ENCODE assay signal across 18 mouse cellular contexts in genomic region chr11:59224470-59224869, GRCm38 (mm10). TPM values are rescaled to one million over a fixed set of nuclear protein-coding genes. Genes with fewer than 3 reads are reported as not detected.
DNase-seq lines count a peak whose midpoint lies in the region; ATAC-seq and TF ChIP-seq lines count a peak whose summit lies in the region.
"Had no signal": no experiment of that assay in that cellular context is flagged by ENCODE, and none has a peak within 500 bp of the region (broad histone marks: within the 10 kb centered on the region; RNA-seq: fewer than 3 reads in every experiment).

No protein-coding gene starts in this region.

- no peak overlapping the region for H3K27ac ChIP-seq in heart, embryonic 14.5 days (replicated peaks in 1 of 2; ENCODE audit: control insufficient read depth in 1 of 2, insufficient read depth in 1 of 2, low read depth in 2 of 2, low read length in 2 of 2)
- no peak overlapping the region for H3K27ac ChIP-seq in lung, postnatal 0 days (ENCODE audit: low read length)
- no peak overlapping the region for H3K27ac ChIP-seq in stomach, embryonic 16.5 days (ENCODE audit: low read length)
- H3K27ac ChIP-seq: heart, adult 2 months; kidney, postnatal 0 days; neural tube, embryonic 15.5 days had no signal

- peak overlapping the region; percentile 27; the same call in 1 of the 2 replicates for H3K9ac ChIP-seq in heart, embryonic 14.5 days (ENCODE audit: low read length)
- H3K9ac ChIP-seq in lung, postnatal 0 days (replicated peaks; ENCODE audit: low read depth), result no peak overlapping the region
- no peak overlapping the region for H3K9ac ChIP-seq in stomach, embryonic 16.5 days (ENCODE audit: low read length)
- H3K9ac ChIP-seq: forebrain, postnatal 0 days; neural tube, embryonic 15.5 days had no signal

- H3K4me2 ChIP-seq in heart, embryonic 14.5 days (ENCODE audit: low read length), result peak overlapping the region; percentile 88
- peak overlapping the region; percentile 11; the same call in 1 of the 2 replicates for H3K4me2 ChIP-seq in lung, postnatal 0 days (replicated peaks; ENCODE audit: low read depth, low read length)
- peak overlapping the region; percentile 29; the same call in 1 of the 2 replicates for H3K4me2 ChIP-seq in stomach, embryonic 16.5 days (ENCODE audit: low read depth, low read length)

- intact Hi-C loops in heart, postnatal 10 days (cut with DNase I), result no loop called here

- H3K36me3 ChIP-seq in heart, embryonic 14.5 days (ENCODE audit: control insufficient read depth, insufficient read depth, low read length), result peaks cover 26% of the 10 kb centered on the region
- no peaks in the 10 kb centered on the region; the same call in 1 of the 2 replicates for H3K36me3 ChIP-seq in lung, postnatal 0 days (ENCODE audit: insufficient read depth, low read length)
- H3K36me3 ChIP-seq in stomach, embryonic 16.5 days (ENCODE audit: control insufficient read depth, insufficient read depth, low read length), result no peaks in the 10 kb centered on the region
- H3K36me3 ChIP-seq: intestine, embryonic 15.5 days; neural tube, embryonic 15.5 days had no signal

- WGBS in heart, embryonic 14.5 days, result 29% methylated on average over 2 of the region's 2 CpGs
- 27% methylated on average over 2 of the region's 2 CpGs for WGBS in lung, postnatal 0 days
- 51% methylated on average over 2 of the region's 2 CpGs for WGBS in stomach, embryonic 16.5 days

- no peak for ATAC-seq in heart, embryonic 14.5 days (ENCODE audit: insufficient number of reproducible peaks, insufficient read depth, low FRiP score, low read depth)
- no peak for ATAC-seq in lung, postnatal 0 days
- peak; percentile 15 for ATAC-seq in activated CD4-positive, CD25-positive, alpha-beta regulatory T cell, adult 4 months
- ATAC-seq in stomach, embryonic 16.5 days (ENCODE audit: insufficient read depth, low FRiP score), result no peak
- ATAC-seq: forebrain, postnatal 0 days; intestine, embryonic 15.5 days had no signal

- no peak for TF ChIP-seq CTCF in lung, postnatal 0 days (IDR thresholded peaks at IDR 0.05)

- no peak overlapping the region for H3K4me3 ChIP-seq in heart, embryonic 14.5 days (ENCODE audit: control insufficient read depth in 1 of 2, insufficient read depth in 1 of 2, low read depth in 1 of 2, low read length in 2 of 2)
- H3K4me3 ChIP-seq in lung, postnatal 0 days (ENCODE audit: low read depth, low read length), result no peak overlapping the region
- no peak overlapping the region for H3K4me3 ChIP-seq in stomach, embryonic 16.5 days (replicated peaks; ENCODE audit: low read length)
- H3K4me3 ChIP-seq: heart, adult 2 months; intestine, embryonic 15.5 days; neural tube, embryonic 15.5 days had no signal

- DNase-seq in heart, postnatal 10 days, result no peak
- peak; percentile 51 for DNase-seq in lung, postnatal 0 days (ENCODE audit: low spot score)
- DNase-seq in lung, postnatal 4 days, result no peak
- no peak for DNase-seq in retina, postnatal 1 day
- DNase-seq: adrenal gland, postnatal 14 days; B cell, adult 2 months; cerebellum, postnatal 14 days; forebrain, postnatal 0 days; heart, adult 2 months; heart, postnatal 4 days; thymus, postnatal 14 days had no signal

- no peaks in the 10 kb centered on the region for H3K9me3 ChIP-seq in heart, embryonic 14.5 days (ENCODE audit: control insufficient read depth, low read length)
- H3K9me3 ChIP-seq in lung, postnatal 0 days (ENCODE audit: low read length), result no peaks in the 10 kb centered on the region
- no peaks in the 10 kb centered on the region for H3K9me3 ChIP-seq in stomach, embryonic 16.5 days (replicated peaks; ENCODE audit: control insufficient read depth, low read length)
- H3K9me3 ChIP-seq: intestine, embryonic 15.5 days; neural tube, embryonic 15.5 days had no signal

- H3K4me1 ChIP-seq in heart, embryonic 14.5 days (ENCODE audit: control insufficient read depth in 2 of 2, insufficient read depth in 2 of 2, low read length in 2 of 2), result peaks cover 11 to 69% of the 10 kb centered on the region in 2 experiments
- H3K4me1 ChIP-seq in lung, postnatal 0 days (ENCODE audit: insufficient read depth, low read depth, low read length), result peaks cover 57% of the 10 kb centered on the region
- peaks cover 64% of the 10 kb centered on the region for H3K4me1 ChIP-seq in stomach, embryonic 16.5 days (ENCODE audit: control insufficient read depth, insufficient read depth, low read length)

- TF ChIP-seq EP300 in lung, postnatal 0 days (IDR thresholded peaks at IDR 0.05), result peak; percentile 63

- no peaks in the 10 kb centered on the region for H3K27me3 ChIP-seq in heart, embryonic 14.5 days (ENCODE audit: control insufficient read depth, insufficient read depth, low read length)
- no peaks in the 10 kb centered on the region for H3K27me3 ChIP-seq in lung, postnatal 0 days (replicated peaks; ENCODE audit: insufficient read depth, low read length)
- no peaks in the 10 kb centered on the region for H3K27me3 ChIP-seq in stomach, embryonic 16.5 days (ENCODE audit: control insufficient read depth, insufficient read depth, low read length)
- H3K27me3 ChIP-seq: intestine, embryonic 15.5 days; neural tube, embryonic 15.5 days had no signal

RNA-seq across cellular contexts. Expression of gene Arf1, which starts 3.6 kb away (rescaled TPM):
- 556 and 557 TPM in 2 replicates for polyA plus RNA-seq in heart, embryonic 14.5 days (2014; fragmentation: Nextera tagmentation; extraction: Ambion mirVana)
- 100 to 1,000 TPM; 339 to 344 TPM for total RNA-seq in heart, postnatal 10 days (2021)
- 630 and 647 TPM in 2 replicates for polyA plus RNA-seq in lung, postnatal 0 days (2015; fragmentation: Nextera tagmentation; extraction: Ambion mirVana)
- 100 to 1,000 TPM; 301 to 312 TPM for polyA plus RNA-seq in activated CD4-positive, CD25-positive, alpha-beta regulatory T cell, adult 4 months (2017; shearing (Covaris generic))
- polyA plus RNA-seq in stomach, embryonic 16.5 days (2015; fragmentation: Nextera tagmentation; extraction: Ambion mirVana), result 717 and 769 TPM in 2 replicates

RNA-seq across cellular contexts. Expression of gene 2310033P09Rik, which starts 16.3 kb away (rescaled TPM):
- polyA plus RNA-seq in heart, embryonic 14.5 days (2014; fragmentation: Nextera tagmentation; extraction: Ambion mirVana), result 20.0 and 22.1 TPM in 2 replicates
- total RNA-seq in heart, postnatal 10 days (2021), result 10 to 100 TPM in 1 of 2 experiments, 1 to 10 TPM in 1; 9.4 to 12.3 TPM
- polyA plus RNA-seq in lung, postnatal 0 days (2015; fragmentation: Nextera tagmentation; extraction: Ambion mirVana), result 32.9 and 34.8 TPM in 2 replicates
- polyA plus RNA-seq in activated CD4-positive, CD25-positive, alpha-beta regulatory T cell, adult 4 months (2017; shearing (Covaris generic)), result 10 to 100 TPM; 17.5 to 18.7 TPM
- 22.5 and 24.9 TPM in 2 replicates for polyA plus RNA-seq in stomach, embryonic 16.5 days (2015; fragmentation: Nextera tagmentation; extraction: Ambion mirVana)

RNA-seq across cellular contexts. Expression of gene Mrpl55, which starts 22.2 kb away (rescaled TPM):
- polyA plus RNA-seq in heart, embryonic 14.5 days (2014; fragmentation: Nextera tagmentation; extraction: Ambion mirVana), result 131 and 133 TPM in 2 replicates
- total RNA-seq in heart, postnatal 10 days (2021), result 10 to 100 TPM; 86.9 to 88.0 TPM
- polyA plus RNA-seq in lung, postnatal 0 days (2015; fragmentation: Nextera tagmentation; extraction: Ambion mirVana), result 60.0 and 74.0 TPM in 2 replicates
- 10 to 100 TPM; 49.4 to 50.0 TPM for polyA plus RNA-seq in activated CD4-positive, CD25-positive, alpha-beta regulatory T cell, adult 4 months (2017; shearing (Covaris generic))
- 75.5 and 78.9 TPM in 2 replicates for polyA plus RNA-seq in stomach, embryonic 16.5 days (2015; fragmentation: Nextera tagmentation; extraction: Ambion mirVana)

RNA-seq across cellular contexts. Expression of gene Guk1, which starts 32.5 kb away (rescaled TPM):
- 133 and 136 TPM in 2 replicates for polyA plus RNA-seq in heart, embryonic 14.5 days (2014; fragmentation: Nextera tagmentation; extraction: Ambion mirVana)
- total RNA-seq in heart, postnatal 10 days (2021), result 10 to 100 TPM; 74.3 to 76.2 TPM
- 151 and 168 TPM in 2 replicates for polyA plus RNA-seq in lung, postnatal 0 days (2015; fragmentation: Nextera tagmentation; extraction: Ambion mirVana)
- polyA plus RNA-seq in activated CD4-positive, CD25-positive, alpha-beta regulatory T cell, adult 4 months (2017; shearing (Covaris generic)), result 10 to 100 TPM; 60.2 to 63.5 TPM
- 128 and 129 TPM in 2 replicates for polyA plus RNA-seq in stomach, embryonic 16.5 days (2015; fragmentation: Nextera tagmentation; extraction: Ambion mirVana)

RNA-seq across cellular contexts. Expression of gene Gjc2, which starts 41.5 kb away (rescaled TPM):
- 0.23 and 0.39 TPM in 2 replicates for polyA plus RNA-seq in heart, embryonic 14.5 days (2014; fragmentation: Nextera tagmentation; extraction: Ambion mirVana)
- total RNA-seq in heart, postnatal 10 days (2021), result 1 to 10 TPM; 1.7 to 1.8 TPM
- polyA plus RNA-seq in lung, postnatal 0 days (2015; fragmentation: Nextera tagmentation; extraction: Ambion mirVana), result 1.8 and 2.5 TPM in 2 replicates
- polyA plus RNA-seq in activated CD4-positive, CD25-positive, alpha-beta regulatory T cell, adult 4 months (2017; shearing (Covaris generic)), result not detected
- 0.62 and 0.64 TPM in 2 replicates for polyA plus RNA-seq in stomach, embryonic 16.5 days (2015; fragmentation: Nextera tagmentation; extraction: Ambion mirVana)
- total RNA-seq: megakaryocyte, adult 5-6 weeks had no signal

Comparison
In these comparisons a context has a peak if more than half of its experiments do, and no peak if none do; other contexts are left out.
1. H3K4me2 ChIP-seq: peak in every context shown above with its lines; median percentile 88 in heart, embryonic 14.5 days; 29 in stomach, embryonic 16.5 days; 11 in lung, postnatal 0 days.